Mouse (Mus musculus) adrenal gland (tissue): Measurements from ENCODE around the gene Cmip.

ENCODE experiments used
- intact Hi-C: fragments of 180-260 bp; cut with DNase I; formaldehyde crosslinking; loops from one replicate; pipeline ENCODE4 v1.15.1; 2025

Cmip gene

DNA sequence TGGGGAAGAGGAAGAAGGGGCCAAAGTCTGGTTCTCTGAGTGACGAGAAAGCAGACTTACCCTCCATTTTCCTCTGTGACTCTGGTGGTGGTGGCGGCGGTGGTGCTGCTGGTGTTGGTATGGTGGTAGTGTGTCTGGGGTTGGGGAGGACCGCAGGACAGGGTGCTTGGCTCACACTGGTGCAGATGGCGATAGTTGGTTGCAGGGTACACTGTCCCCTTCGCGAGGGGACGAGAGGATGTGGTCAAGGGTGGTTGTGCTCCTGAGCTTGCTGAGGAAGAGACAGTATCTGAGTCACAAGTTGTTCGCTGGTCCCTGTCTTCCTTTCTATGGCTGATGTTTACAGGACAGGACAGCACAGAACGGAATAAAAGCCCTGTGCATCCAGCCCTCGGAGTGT, 88.5 kb downstream of the Cmip start:
- intact Hi-C loops, result no loop called here

DNA sequence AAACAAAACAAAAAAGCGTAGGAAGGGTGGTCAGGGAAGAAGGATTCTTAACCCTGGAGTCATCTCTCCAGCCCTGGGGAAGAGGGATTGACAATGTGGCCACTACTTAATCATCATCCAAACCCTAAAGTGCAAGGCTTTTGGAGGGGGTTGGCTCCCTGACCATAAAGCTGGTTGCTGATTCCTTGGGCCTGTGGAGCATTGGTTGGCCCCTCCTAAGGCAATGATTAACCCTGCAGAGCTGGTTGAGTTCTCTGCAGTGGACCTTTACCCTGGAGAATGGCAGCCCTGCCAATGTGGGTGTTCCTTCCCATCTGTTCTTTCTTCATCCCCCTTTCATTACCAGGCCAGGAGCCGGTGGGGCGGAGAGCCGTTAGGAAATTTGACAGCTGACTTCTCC, 90.7 kb downstream of the Cmip start:
- intact Hi-C loops, result no loop called here

DNA sequence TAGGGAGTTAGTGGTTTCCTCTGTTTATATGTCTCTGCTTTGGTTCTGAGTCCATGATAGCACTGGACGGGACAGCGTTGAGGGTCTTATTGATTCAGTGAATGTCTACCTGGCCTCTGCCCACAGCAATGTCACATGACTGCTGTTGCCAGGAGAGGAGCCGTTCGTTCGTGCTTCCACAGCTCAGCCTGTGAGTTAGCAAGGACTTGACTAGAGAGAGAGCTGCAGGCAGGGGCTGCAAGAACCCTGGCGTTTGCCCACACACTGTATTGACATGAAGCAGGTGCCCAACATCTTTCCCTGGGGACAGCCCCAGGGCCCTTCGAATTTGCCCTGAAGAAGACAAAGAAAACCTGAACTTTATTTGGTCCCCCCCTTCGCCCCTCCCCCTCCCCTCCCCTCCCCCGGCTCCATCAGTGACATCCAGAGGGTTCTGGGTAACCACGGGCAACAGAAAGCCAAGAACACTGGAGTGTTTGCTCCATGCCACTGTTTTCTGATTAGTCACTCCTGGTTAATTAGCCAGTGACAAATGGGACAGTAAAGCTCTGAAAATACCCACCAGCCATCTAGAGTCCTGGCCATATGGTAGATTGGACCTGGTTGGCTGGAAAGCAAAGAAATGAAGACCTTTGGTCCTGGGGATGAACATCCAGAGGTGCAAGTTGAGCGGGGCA, 92.0 kb downstream of the Cmip start:
- intact Hi-C loops, result no loop called here

DNA sequence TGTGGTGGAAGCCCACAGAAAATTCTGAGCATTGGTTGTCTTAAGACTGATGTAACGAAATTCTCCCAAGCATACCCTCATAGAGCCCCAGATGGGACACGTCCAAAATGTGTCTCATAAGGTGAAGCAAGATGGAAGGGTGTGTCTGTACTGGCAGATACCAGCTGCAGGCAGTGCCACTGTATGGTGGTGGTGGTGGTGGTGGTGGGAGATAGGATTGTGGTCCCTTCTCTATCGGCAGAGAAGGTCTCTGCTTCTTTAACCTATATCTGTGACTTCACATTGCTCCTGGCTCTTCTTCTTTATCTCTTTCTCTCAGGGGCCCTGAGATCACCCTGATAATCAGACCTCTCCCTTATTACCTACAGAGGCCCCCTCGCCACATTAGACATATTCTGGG, 92.7 kb downstream of the Cmip start:
- intact Hi-C loops, result no loop called here

DNA sequence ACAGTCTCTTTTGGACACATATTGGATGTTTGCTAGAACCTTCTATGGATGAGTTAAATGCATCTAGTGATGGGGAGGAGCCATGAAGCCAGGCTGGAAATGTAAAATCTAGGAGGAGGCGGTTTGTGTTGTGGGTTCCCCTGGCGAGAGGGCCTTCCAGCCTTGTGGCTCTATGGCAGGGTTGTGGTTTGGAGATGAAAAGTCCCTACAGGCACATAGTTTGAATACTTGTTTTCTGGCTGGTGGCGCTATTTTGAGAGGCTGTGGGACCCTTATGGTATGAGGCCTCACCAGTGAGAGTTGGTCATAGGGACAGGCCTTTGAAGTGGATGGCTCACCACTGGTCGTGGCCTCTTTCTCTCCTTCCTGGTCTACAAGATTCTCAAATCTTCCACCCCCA, 95.2 kb downstream of the Cmip start:
- intact Hi-C loops, result no loop called here

DNA sequence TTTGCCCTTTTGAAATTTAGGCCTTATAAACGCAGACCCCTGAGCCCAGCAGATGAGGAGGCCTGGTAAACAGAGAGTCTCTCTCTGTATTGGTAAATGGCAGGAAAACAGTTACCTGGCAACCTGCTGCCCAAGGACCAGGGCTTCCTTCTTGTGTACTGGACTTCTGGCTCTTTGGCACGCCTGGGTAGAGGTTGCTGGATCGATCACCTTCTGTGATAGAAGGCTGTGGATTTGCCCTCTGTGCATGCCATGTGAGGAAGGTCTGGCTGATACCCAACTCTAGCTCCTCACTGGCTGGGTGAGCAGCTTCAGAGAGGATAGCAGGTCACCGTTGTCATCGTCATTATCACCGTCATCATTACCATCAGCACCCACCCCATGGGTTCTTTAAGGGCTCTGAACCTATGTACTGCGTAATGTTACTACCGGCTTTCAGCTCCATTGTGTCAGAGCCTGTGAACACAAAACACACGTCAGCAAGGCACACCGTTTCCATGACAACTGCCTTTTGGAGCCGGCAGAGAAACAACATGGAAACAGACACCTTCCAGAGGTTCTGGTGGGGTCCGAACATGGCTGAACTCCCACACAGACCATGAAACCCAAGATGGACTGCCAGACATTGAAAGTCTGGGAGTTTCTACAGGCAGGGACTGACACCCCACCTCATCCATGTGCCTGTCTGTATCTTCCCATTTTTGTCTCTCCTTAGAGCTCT, 98.4 kb downstream of the Cmip start:
- intact Hi-C loops, result no loop called here

DNA sequence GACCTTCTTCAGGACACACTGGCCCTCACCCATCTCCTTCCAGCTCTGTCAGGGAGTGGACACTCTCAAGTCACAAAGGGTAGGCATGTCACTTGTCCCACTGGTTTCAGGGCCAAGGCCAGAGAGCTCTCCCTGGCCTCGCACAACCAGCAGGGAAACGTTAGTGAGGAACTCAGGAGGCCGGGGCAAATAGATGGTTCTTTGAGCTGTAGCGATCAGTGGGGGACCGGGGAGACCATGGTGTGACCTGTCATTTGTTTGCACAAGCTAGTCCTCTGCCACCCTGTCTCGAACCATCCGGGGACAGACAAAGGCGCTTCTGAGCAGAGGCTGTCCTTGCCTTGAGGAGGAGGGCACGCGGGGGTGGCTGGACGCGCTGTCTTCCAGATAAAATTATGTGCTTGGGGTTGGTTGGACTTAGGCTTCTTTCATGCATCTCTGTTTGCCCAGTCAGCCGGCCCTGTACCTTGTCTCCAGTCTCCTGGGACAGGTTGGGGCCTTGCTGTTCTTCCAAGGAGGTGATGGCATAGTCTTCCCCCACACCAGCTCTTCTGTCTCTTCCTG, 99.3 kb downstream of the Cmip start:
- intact Hi-C loops, result no loop called here

DNA sequence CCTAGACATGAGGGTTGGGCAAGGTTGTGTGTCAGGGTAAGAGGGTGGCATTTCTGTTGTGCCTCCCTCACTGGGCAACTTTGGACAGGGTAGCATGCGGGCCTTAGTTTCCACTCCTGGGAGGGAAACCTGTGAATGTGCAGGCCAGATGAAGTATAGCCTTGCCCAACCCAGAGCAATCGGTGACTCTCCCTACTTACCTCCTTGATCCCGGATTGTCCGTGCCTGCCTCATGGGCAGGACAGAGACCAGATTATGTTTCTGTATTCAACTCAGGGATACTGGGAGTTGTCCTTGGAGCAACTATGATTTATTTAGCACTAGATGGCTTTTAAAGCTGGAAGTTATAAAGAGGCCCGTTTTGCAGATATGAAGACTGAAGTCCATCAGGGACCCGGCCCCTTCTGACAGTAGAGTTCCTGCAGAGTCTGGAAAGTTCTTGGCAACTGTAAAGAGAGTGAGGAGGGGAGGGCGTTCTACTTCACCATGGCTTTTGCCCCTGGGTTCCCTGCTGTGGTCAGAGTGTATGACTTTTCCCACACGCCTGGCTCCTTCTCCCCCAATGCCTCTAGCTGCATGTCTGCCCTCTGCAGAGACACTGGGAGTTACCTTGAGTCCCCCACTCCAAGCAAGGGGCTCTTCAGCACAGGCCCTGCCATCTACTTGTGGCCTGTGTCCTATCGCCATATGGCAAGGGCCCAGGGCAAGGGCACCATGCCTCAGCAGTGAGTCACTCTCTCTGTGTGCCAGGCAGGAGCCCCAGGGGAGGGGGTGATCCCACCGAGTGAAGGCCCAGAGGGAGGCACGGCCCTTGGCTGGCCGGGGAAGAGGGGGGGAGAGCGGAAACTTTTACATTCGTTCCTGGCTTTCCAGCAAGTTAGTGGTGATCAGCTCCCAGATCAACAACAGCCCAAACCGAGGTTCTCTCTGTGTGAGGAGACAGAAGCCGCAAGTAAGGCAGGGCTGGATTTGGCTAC, 100.9 kb downstream of the Cmip start:
- intact Hi-C loops, result no loop called here

DNA sequence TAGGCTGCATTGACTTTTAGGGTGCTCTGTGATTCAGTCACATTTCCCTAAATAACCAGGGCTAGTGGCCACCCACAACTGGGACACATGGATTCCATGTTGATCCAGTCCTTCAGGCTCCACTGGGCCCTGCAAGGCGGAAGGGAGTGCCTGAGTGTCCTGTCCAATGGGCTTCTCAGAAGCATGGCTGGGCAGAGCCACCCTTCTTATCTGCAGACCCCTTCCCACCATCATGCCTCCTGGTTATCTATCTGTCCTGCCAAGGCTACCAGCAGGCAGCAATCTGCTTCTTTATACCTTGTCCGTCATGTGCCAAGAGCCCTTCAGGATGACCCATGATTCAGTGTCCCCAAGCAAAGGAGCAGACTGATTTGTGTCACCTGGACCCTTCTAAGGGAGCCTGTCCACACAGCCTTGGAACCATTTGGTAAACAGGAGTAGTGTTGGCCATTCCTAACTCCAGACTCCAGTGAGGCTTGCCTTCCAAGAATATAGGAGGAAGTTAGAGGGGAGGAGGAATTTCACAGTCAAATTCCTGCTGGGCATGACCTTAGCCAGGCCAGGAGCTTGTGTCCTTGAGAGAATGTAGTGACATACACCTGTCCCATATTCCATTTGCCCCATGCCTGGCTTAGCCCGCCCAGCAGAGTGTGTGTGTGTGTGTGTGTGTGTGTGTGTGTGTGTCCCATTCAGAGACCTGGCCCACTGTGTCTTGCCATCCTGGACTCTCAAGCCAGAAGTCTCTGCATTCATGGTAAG, 103.5 kb downstream of the Cmip start:
- intact Hi-C loops, result no loop called here

DNA sequence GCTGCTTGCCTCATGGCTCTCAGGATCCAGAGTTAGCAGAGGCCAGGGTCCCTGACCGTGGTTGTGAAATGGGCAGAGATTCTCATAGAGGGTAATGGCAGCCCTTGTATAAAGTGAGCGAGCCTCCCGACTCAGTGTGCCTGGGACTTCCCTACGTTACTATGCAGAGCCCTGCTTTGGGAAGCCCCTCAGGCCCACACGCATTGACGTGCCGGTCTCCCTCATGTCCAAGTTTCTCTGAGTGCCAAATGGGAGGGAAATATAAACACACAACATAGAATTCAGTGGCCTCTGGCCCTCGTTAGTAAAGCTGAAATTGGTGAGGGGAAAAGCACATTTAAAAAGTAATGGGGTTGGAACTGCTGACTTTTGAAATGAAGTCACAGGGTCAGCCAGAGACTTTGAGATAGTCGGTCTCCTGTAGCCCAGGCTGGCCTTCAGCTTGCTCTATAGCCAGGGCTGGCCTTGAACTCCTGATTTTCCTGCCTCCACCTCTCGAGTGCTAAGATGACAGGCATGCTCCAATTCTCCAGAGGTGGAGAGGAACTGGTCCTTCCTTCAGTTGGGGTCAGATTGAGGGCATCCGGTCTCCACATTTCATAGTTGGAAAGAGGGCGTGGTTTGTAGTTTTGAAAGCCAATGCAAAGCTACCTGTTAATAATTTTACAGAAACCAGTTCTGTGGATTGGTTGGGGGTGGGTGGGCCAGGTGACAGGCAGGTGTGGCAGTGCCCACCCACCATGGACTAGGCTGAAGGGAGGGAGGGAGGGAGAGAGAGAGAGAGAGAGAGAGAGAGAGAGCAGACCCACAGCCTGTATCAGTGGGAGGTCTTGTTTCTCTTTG, 105.0 kb downstream of the Cmip start:
- intact Hi-C loops, result no loop called here

DNA sequence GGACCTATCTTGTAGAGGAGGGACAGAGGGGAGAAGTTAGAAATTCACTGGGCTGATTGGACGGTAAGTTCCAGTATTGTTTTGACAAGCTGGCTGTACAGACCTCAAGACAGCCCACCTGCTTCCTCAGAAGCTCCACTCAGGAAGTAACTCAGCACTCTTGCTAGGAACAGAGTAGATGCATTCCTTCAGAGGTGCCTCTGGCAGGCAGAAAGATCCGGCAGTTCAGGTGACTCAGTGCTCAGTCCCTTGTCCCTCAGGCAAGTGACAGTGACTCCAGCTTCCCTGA, 105.5 kb downstream of the Cmip start:
- intact Hi-C loops, result no loop called here

DNA sequence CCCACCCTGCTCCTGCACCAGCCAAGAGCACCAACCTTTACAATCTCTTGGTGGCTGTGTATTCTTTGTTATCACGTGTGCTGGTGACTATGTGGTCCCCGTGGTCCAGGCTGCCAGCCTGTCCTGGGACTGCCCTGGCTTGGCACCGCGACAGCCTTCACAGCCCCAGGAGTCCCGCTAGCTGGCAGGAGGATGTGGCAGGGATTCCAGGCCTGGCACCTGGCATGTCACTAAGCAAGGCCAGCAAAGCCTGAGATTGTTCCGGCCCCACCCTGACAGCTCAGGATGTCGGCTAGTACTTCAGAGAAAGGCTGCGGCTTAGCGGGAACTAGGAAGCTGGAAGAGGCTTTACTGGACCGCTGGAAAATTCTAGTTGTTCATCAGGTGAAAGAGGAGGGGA, 106.4 kb downstream of the Cmip start:
- intact Hi-C loops, result no loop called here

DNA sequence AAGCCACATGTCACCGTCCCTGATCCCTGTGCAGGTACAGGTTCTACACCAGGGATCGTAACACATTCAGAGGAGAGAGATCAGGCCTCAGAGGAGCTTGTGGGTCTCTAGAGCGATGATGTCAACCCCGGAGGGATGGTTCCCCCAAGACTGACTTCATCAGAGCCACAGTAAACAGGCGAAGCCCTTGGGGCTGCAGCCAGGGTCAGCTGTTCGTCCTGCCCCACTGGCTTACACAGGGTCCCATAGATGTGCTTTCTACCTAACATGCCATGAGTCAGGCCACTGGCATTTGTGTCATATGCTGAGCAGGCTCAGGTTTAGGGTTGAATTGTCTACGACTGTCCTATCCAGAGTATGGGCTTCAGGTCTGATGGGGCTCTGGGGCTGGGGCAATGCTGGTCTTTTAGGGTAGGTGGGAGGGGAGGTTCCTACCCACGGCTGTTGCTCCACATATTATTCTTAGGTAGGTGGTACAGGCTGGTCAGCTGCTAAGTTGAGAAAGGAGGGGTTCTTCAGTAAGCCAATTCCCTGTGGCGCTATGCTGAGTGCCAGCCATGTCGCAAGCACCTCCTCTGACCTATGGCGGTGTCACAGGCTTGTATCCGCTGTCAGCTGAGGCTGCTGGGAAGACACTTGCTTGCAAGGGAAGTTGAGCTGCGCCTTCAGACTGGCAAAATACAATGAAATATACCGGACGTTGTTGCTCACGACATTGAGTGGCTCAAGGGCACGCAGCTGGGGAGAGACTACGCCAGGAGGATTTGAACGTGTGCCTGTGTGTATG, 107.7 kb downstream of the Cmip start:
- intact Hi-C loops, result no loop called here

DNA sequence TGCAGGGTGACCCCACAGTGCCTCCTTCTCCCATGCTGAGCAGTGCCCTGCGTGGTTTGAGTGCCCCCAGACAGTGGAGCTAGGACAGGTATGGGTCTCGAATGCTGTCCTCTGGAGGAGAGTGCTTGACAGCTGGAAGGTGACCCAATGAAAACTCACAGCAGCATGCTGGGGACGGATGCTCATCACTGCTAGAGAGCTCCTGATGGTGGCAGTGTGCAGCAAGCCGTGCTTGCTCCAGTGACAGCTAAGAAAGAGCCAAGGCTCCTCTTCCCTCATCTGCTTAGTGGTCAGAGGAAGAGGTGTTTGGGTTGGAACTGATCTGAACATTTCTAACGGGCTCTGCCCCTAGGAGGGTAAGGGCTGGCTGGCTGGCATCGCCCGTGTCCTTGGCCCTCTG, 109.6 kb downstream of the Cmip start:
- intact Hi-C loops, result no loop called here

DNA sequence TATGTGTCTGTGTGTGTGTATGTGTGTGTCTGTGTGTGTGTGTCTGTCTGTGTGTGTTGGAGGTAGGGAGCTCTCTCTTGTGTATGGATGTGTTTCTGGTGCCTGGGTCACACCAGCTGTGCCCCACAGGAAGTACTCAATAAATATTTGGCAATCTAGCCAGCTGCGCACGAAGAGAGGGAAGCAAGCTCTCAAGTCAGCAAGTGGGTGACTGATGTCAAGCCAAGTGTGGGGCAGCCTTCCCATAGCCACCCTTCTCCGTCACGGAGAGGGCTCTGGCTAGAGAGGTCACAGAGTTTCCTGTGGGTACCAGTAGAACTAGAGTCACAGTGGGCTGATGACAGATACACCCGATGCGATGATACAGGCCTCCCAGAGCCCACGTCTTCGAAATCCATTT, 110.6 kb downstream of the Cmip start:
- intact Hi-C loops, result no loop called here

DNA sequence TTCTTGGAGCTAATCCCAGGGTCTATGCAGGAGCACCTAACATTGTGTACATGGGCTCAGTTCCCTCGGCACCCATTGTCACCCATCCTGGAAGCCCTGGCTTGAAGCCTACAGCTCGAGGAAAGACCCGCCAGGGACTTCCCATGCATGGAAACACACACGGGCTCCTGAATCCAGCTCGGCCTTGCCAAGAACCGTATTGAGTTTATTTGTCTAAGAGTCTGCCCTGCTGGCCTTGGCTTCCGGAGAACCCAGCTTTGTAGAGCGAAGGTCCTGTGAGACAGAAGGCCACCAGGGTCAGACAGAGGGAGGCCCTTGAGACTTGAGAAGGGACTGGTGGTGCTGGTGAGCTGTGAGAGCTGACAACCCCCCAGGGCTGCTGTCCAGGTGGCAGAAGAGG, 111.9 kb downstream of the Cmip start:
- intact Hi-C loops, result no loop called here

DNA sequence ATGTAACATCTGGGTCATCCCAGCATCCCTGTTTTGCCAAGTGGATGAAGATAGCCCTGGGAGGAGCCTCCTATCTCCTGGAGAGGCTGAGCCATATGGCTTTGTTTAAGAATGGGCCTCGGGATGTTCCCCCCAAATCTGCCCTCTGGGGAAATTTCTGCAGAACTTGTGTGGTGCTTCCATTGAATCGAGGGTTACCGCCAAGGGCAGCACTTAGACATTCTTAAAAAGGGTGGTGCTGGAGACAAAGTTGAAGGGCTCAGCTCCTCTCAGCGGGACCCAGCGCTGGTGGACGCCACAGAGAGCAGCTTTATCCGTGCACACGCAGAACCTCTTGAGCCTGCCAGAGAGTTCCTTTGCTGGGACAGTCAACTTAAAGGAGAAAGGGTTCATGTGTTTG, 113.1 kb downstream of the Cmip start:
- intact Hi-C loops, result no loop called here

DNA sequence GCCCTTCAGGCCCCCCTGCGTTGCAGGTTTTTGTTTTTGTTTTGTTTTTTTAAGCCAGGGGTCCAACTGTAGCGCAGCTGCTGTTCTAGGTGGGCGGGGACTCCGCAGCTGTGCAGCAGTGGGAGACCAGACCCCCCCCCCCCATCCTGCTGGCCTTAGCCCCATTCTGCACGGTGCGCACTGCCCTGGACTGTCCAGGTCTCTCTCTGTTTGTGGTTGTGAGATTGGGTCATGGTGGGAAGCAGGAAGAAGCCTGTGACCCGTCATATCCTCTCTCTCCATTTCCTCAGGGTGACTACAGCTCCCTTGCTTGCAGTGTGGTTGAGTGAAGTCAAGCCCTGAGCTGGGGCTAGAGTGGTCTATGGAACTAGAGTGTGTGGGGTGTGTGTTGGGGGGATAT, 114.3 kb downstream of the Cmip start:
- intact Hi-C loops, result no loop called here

DNA sequence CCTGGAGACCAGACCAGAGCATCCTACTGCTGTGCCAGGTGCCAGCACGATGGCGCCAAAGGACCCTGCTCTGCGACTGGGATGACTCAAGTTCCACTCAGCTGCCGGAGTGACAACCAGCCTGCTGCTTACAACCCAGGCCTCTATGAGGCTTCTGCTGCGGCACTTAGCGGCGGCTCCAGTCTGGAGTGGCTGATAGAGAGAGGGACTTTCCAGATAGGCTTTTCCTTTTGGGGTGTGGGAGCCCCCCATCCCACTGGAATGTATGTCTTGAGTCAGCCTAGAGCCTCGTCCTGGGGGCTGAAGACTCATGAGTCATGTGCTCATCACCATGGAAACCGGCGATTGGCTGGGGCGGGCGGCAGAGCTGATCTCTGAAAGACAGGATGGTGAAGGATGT, 115.2 kb downstream of the Cmip start:
- intact Hi-C loops, result no loop called here

DNA sequence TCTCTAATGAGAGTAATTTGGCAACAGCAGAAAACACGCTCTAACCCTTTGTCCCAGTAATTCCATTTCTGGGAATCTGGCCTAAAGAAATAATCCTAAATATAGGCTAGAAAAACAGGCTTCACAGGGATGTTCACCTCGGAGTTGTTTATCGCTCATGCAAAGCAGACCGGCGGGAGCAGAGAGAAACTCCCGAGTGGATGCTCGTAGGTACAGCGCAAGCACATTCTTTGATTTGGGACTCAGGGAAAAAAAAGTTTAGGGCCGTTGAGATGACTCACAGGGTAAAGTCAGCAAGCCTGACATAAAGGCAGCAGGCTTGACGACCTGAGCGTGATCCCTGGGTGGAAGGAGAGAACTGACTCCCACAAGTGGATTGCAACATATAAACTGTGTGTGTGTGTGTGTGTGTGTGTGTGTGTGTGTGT, 116.2 kb downstream of the Cmip start:
- intact Hi-C loops, result no loop called here
